Mouse (Mus musculus): ENCODE measurements around the gene 4933402J07Rik. TPM values are rescaled to one million over a fixed set of nuclear protein-coding genes. Genes with fewer than 3 reads are reported as not detected.

The 4933402J07Rik gene
- total RNA-seq, 1 experiment from 2014 or later, result not detected

- ATAC-seq (replicated peaks; ENCODE audit: low read depth, poor library complexity, severe bottlenecking), result no peak
Observed at GRCm38 (mm10) chr8:87619529-87619928, 55.9 kb downstream of the 4933402J07Rik start.

DNA sequence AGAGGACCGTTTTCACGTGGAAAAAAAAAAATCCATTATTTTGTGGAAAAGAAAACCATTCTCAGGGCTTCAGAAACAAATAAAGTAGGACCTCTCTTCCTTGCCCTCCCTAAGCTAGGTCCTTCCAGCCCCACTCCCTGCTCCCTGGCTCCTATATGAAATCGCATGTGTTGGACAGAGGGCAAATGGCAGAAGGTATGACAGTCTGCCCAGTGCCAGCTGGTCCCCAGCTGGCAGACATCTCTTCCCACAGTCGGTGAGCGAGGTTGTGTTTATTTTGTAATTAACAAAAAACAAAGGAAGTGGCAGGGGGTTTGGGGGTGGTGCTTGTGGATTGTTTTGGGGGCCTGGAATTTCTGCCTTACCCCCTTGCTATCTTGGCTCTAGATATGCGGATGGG lies 56.6 kb downstream of the 4933402J07Rik start:
- ATAC-seq (replicated peaks; ENCODE audit: low read depth, poor library complexity, severe bottlenecking), result no peak

DNA sequence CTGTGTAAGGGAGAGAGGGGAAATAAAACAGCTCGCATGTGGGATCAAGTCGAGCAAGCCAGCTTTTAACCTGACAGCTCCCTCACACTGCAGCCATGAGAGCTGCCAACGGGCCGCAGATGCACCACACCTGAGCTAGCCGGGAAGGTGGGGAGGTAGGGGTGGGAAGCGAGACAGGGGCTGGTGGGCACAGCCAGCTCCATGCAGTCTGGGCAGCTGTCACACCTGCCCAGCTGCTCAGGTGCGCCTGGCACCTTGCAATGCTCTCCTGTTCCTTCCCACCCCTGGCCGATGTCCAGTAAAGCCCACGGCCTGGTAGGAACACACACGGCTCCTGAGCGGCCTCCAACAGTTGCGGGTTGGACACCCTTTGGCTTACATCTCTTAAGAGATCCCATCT lies 57.5 kb downstream of the 4933402J07Rik start:
- no peak for ATAC-seq (replicated peaks; ENCODE audit: low read depth, poor library complexity, severe bottlenecking)

GRCm38 (mm10) chr8:87629656-87630055 lies 66.0 kb downstream of the 4933402J07Rik start:
- no peak for ATAC-seq (replicated peaks; ENCODE audit: low read depth, poor library complexity, severe bottlenecking)

GRCm38 (mm10) chr8:87631776-87632175 lies 68.1 kb downstream of the 4933402J07Rik start:
- ATAC-seq (replicated peaks; ENCODE audit: low read depth, poor library complexity, severe bottlenecking), result no peak

DNA sequence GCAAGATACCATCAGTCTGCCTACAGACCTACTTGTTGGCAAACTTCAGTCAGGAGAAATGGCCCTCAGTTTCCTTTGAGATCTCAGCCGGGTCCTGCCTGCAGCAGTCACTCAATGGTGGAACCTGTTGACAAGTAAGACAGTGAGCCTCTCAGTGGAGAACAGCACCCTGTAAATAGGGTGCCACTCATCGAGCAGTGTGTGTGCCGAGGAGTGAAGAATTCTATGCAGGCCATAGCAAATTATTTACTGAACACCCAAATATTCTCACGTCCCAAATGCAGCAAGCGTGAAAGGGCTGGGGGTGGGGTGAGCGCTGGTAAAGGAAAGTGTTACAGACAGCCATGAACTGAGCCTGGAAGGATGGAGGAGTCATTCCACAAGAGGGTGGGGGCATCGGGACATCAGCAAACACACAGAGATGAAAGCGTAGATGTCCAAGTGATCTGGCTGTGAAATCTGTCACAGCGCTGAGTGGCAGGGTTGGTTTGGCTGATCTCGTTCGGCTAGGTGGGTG lies 72.6 kb downstream of the 4933402J07Rik start:
- no peak for ATAC-seq (replicated peaks; ENCODE audit: low read depth, poor library complexity, severe bottlenecking)

Other genes starting within 250 kb of the 4933402J07Rik start
- gene Cbln1, start 91.2 kb upstream of the 4933402J07Rik start, total RNA-seq (2017), result not detected in 2 replicates